Mouse (Mus musculus) midbrain, embryonic 14.5 days (tissue): ENCODE measurements around the gene Psat1. TPM values are rescaled to one million over a fixed set of nuclear protein-coding genes. Genes with fewer than 3 reads are reported as not detected.

Experiments
- ATAC-seq: fragments of 200-750 bp; cut with Nextera tagmentation; 2 replicates; pipeline ENCODE4 v1.8.0; 2017; ENCODE audit warnings: moderate number of reproducible peaks, moderate library complexity; ENCODE audit not compliant: low FRiP score, low TSS enrichment
- DNase-seq: peaks from one replicate; pipeline ENCODE4 v3.0.0-alpha.2; 2015
- H3K27ac ChIP-seq: fragments of 300-500 bp; sonication (generic); replicated peaks from 2 replicates; pipeline ENCODE4 v1.5.1; 2014; ENCODE audit warnings: mild to moderate bottlenecking, low read depth, low read length, moderate library complexity
- H3K27me3 ChIP-seq: fragments of 300-500 bp; sonication (generic); 2 replicates; pipeline ENCODE4 v1.6.1; 2014; ENCODE audit warnings: low read length, control low read depth, mixed read lengths; ENCODE audit not compliant: control insufficient read depth, insufficient read depth
- H3K36me3 ChIP-seq: fragments of 300-500 bp; sonication (generic); 2 replicates; pipeline ENCODE4 v1.6.1; 2014; ENCODE audit warnings: low read length, control low read depth; ENCODE audit not compliant: control insufficient read depth, insufficient read depth
- H3K4me1 ChIP-seq: fragments of 300-500 bp; sonication (generic); 2 replicates; pipeline ENCODE4 v1.6.1; 2014; ENCODE audit warnings: mild to moderate bottlenecking, antibody characterized with exemption, low read length, control low read depth; ENCODE audit not compliant: control insufficient read depth, insufficient read depth
- H3K4me2 ChIP-seq: fragments of 300-500 bp; sonication (generic); 2 replicates; pipeline ENCODE4 v1.6.1; 2014; ENCODE audit warnings: mild to moderate bottlenecking, low read length, moderate library complexity
- H3K4me3 ChIP-seq: fragments of 300-500 bp; sonication (generic); replicated peaks from 2 replicates; pipeline ENCODE4 v1.5.1; 2014; ENCODE audit warnings: low read depth, low read length
- H3K9ac ChIP-seq: fragments of 300-500 bp; sonication (generic); replicated peaks from 2 replicates; pipeline ENCODE4 v1.6.1; 2014; ENCODE audit warnings: mild to moderate bottlenecking, low read length, moderate library complexity
- H3K9me3 ChIP-seq: fragments of 300-500 bp; sonication (generic); 2 replicates; pipeline ENCODE4 v1.6.1; 2016; ENCODE audit warnings: low read length, control low read depth, mixed read lengths; ENCODE audit not compliant: control insufficient read depth
- WGBS: fragments of 180-500 bp; shearing (Covaris S2); extraction: QIAGEN DNeasy Blood & Tissue Kit; methylation state at CpG from one replicate; pipeline ENCODE4 v1.1.7; 2014; 5-methylcytosine and 5-hydroxymethylcytosine counted together
- polyA plus RNA-seq: library from polyadenylated mRNA; unstranded; fragments of >200 nt; fragmentation: Nextera tagmentation; extraction: Ambion mirVana; gene quantifications from 2 replicates; pipeline ENCODE4 v1.2.1, GENCODE M21; 2014

The Psat1 gene
- polyA plus RNA-seq, 1 experiment from 2014 or later, result 137 TPM

DNA sequence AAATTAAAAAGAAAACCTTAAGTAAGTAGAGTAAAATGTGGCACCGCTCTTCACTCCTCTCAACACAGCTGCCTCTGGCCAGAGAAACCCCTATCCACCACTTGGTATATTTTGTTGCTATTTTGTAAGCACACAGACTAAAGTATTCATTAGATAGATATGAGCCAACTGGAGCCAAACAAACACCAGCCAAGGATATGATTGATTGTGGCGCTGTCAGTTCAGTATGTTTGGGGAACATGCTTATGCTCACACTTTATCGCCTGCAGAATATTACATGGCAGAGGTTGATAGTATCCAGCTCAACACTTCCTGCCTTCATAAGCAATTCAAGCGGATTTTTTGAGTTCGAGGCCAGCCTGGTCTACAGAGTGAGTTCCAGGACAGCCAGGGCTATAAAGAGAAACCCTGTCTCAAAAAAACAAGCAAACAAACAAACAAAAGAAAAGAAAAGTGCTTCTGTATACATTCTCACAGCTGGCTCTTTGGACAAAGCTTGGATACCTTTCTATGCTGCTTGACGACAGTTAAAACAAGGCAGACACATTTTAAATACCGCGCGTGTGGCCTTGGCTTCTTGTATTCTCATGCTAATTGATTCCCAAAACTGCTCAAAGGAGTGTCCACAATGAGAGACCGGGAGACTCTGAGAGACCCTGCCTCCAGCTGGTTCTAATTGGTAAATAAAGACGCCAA, 4.6 kb downstream of the Psat1 start:
- no peak overlapping the region for H3K4me2 ChIP-seq
- H3K4me1 ChIP-seq, result no peaks in the 10 kb centered on the region
- WGBS, result 41% methylated on average over 11 of the region's 11 CpGs
- no peak for DNase-seq
- no peak overlapping the region for H3K27ac ChIP-seq
- no peaks in the 10 kb centered on the region for H3K36me3 ChIP-seq
- H3K4me3 ChIP-seq, result no peak overlapping the region
- no peak for ATAC-seq
- H3K27me3 ChIP-seq, result no peaks in the 10 kb centered on the region
- H3K9me3 ChIP-seq, result no peaks in the 10 kb centered on the region
- no peak overlapping the region for H3K9ac ChIP-seq

- H3K4me3 ChIP-seq, result no peak overlapping the region
- DNase-seq (no peak), ATAC-seq (no peak)
- no peak overlapping the region for H3K4me2 ChIP-seq
- 81% methylated on average over 8 of the region's 8 CpGs for WGBS
- no peak overlapping the region for H3K9ac ChIP-seq
- H3K4me1 ChIP-seq, result no peaks in the 10 kb centered on the region
- H3K36me3 ChIP-seq, result no peaks in the 10 kb centered on the region
- H3K27ac ChIP-seq, result no peak overlapping the region
- H3K9me3 ChIP-seq, result no peaks in the 10 kb centered on the region
- no peaks in the 10 kb centered on the region for H3K27me3 ChIP-seq
Observed at GRCm38 (mm10) chr19:15941399-15941798, 5.7 kb downstream of the Psat1 start.

DNA sequence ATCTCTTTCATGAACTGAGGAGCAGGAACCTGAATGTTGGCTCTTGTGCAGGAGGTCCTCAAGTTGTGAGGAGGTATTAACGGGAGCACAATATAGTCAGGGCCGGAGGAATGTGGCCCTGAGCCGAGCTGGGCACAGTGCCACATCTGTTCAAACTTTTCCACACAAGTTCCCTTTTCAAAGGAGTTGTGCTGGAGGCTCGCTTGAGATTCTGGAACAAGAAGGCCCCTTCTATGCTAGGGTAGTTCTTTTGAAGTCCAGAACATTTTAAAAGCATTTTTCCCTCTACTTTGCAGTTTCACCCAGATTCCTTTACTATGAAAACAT, 21.5 kb downstream of the Psat1 start:
- H3K4me1 ChIP-seq, result peaks cover 19% of the 10 kb centered on the region; the same call in 1 of the 2 replicates
- peak overlapping the region; percentile 79; the same call in 1 of the 2 replicates for H3K27ac ChIP-seq
- peak; percentile 68 for ATAC-seq
- H3K4me2 ChIP-seq, result peak overlapping the region; percentile 88
- peak; percentile 81 for DNase-seq
- no peaks in the 10 kb centered on the region for H3K27me3 ChIP-seq
- peak overlapping the region; percentile 54; the same call in 1 of the 2 replicates for H3K4me3 ChIP-seq
- no peaks in the 10 kb centered on the region for H3K36me3 ChIP-seq
- 3% methylated on average over 4 of the region's 4 CpGs for WGBS
- no peaks in the 10 kb centered on the region for H3K9me3 ChIP-seq
- no peak overlapping the region for H3K9ac ChIP-seq

GRCm38 (mm10) chr19:15924866-15925718, 22.0 kb downstream of the Psat1 start:
- H3K4me2 ChIP-seq, result peak overlapping the region; percentile 88
- no peaks in the 10 kb centered on the region for H3K36me3 ChIP-seq
- no peaks in the 10 kb centered on the region for H3K27me3 ChIP-seq
- H3K9me3 ChIP-seq, result no peaks in the 10 kb centered on the region
- peak overlapping the region; percentile 79 for H3K27ac ChIP-seq
- peaks cover 19% of the 10 kb centered on the region; the same call in 1 of the 2 replicates for H3K4me1 ChIP-seq
- H3K9ac ChIP-seq, result peak overlapping the region; percentile 56
- under 1% methylated on average over 43 of the region's 43 CpGs for WGBS
- DNase-seq, result peak; percentile 94
- ATAC-seq, result peak; percentile 95
- peak overlapping the region; percentile 54 for H3K4me3 ChIP-seq

GRCm38 (mm10) chr19:15924181-15924865, 22.8 kb downstream of the Psat1 start:
- ATAC-seq, result peak; percentile 46
- Histone ChIP-seq H3K27me3 (no peaks in the 10 kb centered on the region), H3K9me3 (no peaks in the 10 kb centered on the region), H3K4me2 (peak overlapping the region; percentile 88), H3K9ac (peak overlapping the region; percentile 56), H3K36me3 (no peaks in the 10 kb centered on the region), H3K4me1 (peaks cover 19% of the 10 kb centered on the region; the same call in 1 of the 2 replicates), H3K27ac (peak overlapping the region; percentile 79), H3K4me3 (peak overlapping the region; percentile 54)
- WGBS, result under 1% methylated on average over 46 of the region's 46 CpGs
- DNase-seq, result peak; percentile 72

DNA sequence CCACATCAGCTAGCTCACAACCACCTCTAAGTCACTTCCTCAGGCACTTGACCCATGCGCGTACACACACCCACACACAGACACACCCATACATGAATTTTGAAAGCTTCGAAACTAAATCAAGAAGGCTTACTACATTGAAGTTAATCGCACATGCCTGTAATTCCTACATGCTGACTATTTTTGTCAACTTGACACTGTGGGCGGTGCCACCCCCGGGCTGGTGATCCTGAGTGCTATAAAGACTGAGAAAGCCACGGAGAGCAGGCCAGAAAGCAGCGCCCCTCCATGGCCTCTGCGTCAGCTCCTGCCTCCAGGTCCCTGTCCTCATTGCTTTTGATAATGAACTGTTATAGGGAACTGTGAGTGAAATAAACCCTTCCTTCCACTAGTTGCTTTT, 23.7 kb downstream of the Psat1 start:
- Histone ChIP-seq H3K4me3 (peak overlapping the region; percentile 54), H3K27ac (no peak overlapping the region), H3K4me1 (peaks cover 19% of the 10 kb centered on the region; the same call in 1 of the 2 replicates), H3K27me3 (no peaks in the 10 kb centered on the region), H3K36me3 (peaks cover 5% of the 10 kb centered on the region; the same call in 1 of the 2 replicates), H3K9me3 (no peaks in the 10 kb centered on the region), H3K9ac (peak overlapping the region; percentile 56; the same call in 1 of the 2 replicates), H3K4me2 (peak overlapping the region; percentile 88)
- no peak for ATAC-seq
- 34% methylated on average over 9 of the region's 9 CpGs for WGBS
- DNase-seq, result peak; percentile 34

- WGBS, result 95% methylated on average over 7 of the region's 7 CpGs
- Histone ChIP-seq H3K27me3 (no peaks in the 10 kb centered on the region), H3K36me3 (peaks cover 16% of the 10 kb centered on the region), H3K4me1 (peaks cover 14% of the 10 kb centered on the region; the same call in 1 of the 2 replicates), H3K4me3 (no peak overlapping the region), H3K4me2 (no peak overlapping the region), H3K9ac (no peak overlapping the region), H3K9me3 (no peaks in the 10 kb centered on the region), H3K27ac (no peak overlapping the region)
- DNase-seq (no peak), ATAC-seq (no peak)
Observed at GRCm38 (mm10) chr19:15919336-15919735, 27.8 kb downstream of the Psat1 start.

- Histone ChIP-seq H3K4me3 (no peak overlapping the region), H3K36me3 (peaks cover 24% of the 10 kb centered on the region), H3K27ac (no peak overlapping the region), H3K9me3 (no peaks in the 10 kb centered on the region), H3K9ac (no peak overlapping the region), H3K4me1 (peaks cover 6% of the 10 kb centered on the region; the same call in 1 of the 2 replicates), H3K4me2 (no peak overlapping the region), H3K27me3 (no peaks in the 10 kb centered on the region)
- ATAC-seq (no peak), DNase-seq (no peak)
- 94% methylated on average over 7 of the region's 7 CpGs for WGBS
Observed at GRCm38 (mm10) chr19:15918111-15918510, 29.0 kb downstream of the Psat1 start.
